Mouse (Mus musculus) right cerebral cortex, postnatal 36 days (tissue): ENCODE results near the gene Olfr282.

Experiments
- DNase-seq, 2 experiments: peaks; one replicate each; pipeline ENCODE4 v3.0.0; 2022; ENCODE audit warnings: low spot score in 2 of 2, mixed read lengths in 1 of 2

Gene Olfr282

GRCm38 (mm10) chr15:98475382-98475781 is 44.4 kb downstream of the Olfr282 start:
- no peak for DNase-seq

DNA sequence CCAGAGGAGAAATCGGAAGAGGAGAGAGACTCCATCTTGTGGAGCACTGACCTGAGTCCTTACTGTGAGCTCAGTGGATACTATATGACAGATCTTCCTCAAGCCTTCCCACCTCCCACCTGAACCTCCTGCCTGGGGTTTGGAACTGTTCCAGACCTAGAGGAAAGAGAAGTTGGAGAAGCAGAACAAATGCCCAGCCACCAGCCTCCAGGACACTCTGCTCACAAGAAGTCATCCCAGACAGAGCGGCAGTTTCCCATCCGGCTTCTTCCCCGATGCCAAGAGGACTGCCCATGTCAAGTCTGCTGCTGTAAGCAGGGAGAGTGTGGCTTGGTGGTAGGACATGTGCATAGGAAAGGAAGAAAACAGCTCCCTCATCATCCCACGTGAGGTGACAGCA is 45.3 kb downstream of the Olfr282 start:
- DNase-seq, result no peak

GRCm38 (mm10) chr15:98479568-98480102 is 48.6 kb downstream of the Olfr282 start:
- DNase-seq, result no peak

GRCm38 (mm10) chr15:98482701-98483100 is 51.7 kb downstream of the Olfr282 start, which contains the start of gene Lalba:
Gene Lalba (minus strand): TSS chr15:98482721.
- DNase-seq, result no peak

DNA sequence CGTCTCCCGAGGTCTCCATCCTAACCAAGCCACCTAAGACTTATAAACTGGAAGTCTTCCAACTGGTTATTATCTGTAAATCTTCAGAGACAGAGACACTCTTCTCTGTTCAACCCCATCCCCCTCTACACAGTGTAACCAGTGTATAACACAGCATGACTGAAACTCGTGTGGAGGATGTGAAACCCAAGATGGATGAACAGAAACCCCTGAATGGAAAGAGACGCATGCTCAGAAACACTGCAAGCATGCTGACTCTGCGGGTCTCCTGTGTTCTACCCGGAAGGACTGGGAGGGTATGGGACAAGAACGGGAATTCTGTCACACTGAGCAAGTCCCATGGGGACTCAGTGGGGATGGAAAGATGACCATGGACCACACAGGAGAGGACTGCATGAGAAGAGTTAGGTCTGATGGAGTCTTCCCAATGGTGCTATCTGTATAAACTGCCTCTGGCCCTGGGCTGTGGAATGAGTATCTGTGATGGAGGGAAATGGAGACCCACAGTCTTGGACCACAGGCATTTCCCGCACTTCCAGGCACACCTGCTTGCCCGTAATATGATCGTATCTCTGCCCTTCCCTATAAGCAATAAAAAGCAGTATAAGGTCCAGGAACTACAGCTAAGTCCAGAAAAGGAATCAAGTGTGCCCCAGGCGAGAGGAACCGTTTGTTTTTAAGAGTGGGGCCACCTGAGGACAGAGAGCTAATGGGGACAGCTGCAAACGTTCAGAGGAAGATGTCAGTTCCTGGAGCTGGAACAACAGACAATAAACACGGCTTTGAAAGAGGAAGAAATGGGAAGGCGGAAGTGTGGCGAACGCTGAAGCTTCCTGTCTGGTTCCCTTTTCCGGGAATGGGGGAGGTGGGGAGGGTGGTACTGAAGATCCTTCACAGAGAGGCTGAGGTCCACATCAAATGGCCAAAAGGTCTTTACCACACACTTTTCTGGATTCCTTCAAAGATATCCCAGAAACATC is 53.2 kb downstream of the Olfr282 start:
- no peak for DNase-seq

DNA sequence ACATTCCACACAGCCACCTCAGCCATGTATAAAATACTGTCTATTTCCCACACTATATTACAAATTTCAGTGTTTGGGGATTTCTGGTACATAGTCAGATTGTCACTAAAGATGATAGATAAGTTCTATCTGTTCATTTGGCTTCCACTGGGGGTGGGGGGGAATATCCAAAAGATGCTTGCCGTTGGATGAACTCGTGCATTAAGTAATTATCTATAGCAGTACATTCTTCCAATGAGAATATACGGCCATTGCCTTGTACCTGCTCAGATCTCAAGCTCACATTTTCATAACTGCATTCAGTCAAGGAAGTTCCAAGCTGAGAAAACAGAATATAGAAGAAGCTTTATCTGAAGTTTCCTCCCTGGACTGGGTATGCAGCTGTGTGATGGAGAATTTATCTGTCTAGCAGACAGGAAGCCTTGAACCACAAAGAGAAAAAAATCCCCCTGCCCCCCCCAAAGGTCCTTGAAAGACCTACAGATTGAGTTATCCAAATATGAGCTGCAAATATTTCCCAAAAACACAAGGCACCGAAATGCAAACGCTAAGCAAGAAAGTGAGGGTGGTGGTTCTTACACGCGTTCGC is 55.5 kb downstream of the Olfr282 start:
- DNase-seq, result no peak
